Mouse (Mus musculus): Measurements from ENCODE around the gene C77080. TPM values are rescaled to one million over a fixed set of nuclear protein-coding genes. Genes with fewer than 3 reads are reported as not detected.

C77080 gene
- total RNA-seq (2022) = 1 to 10 TPM; 2.8 to 4.0 (median 3.2) TPM

- no peak for DNase-seq (ENCODE audit: low spot score)
Observed at GRCm38 (mm10) chr4:129261196-129261595, at the start of gene C77080. Gene C77080 (minus strand): TSS chr4:129261404.

DNA sequence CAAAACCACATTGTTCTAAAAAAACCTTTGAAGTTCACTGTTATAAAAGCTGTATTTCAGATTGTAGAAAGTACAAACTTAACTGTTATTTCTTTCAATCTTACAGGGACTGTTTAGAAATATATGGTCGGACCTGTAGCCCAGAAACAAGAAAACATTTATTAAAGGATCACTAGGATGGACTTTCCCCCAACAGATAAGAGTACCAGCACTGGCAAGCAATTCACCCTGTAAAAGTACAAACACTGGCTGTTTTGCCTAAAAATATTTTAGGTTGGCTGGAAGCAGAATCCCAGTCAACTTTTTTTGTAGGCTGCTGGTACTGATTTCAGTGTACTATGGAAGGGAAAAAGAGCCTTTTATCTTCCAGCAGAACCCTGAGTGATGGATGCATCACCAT, 46.7 kb upstream of the C77080 start:
- no peak for DNase-seq (ENCODE audit: low spot score)

DNA sequence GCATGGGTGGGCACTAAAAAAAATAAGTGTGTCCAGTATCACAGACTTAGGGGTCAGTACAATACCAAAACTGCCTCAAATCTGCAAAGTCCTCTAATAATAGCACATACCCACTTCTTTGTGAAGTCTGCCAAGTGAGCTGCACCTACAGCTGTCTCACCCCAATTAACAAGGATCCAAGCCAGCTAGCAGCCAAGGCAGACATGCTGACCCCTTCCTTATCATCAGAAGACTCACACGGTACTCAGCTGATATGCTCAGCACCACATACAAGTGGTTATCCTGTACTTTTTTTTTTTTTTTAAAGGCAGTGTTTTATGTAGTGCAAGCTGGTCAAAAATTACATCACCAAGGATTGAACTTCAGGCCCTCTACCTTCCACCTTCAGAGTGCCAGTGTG, 43.1 kb upstream of the C77080 start:
- no peak for DNase-seq (ENCODE audit: low spot score)

DNA sequence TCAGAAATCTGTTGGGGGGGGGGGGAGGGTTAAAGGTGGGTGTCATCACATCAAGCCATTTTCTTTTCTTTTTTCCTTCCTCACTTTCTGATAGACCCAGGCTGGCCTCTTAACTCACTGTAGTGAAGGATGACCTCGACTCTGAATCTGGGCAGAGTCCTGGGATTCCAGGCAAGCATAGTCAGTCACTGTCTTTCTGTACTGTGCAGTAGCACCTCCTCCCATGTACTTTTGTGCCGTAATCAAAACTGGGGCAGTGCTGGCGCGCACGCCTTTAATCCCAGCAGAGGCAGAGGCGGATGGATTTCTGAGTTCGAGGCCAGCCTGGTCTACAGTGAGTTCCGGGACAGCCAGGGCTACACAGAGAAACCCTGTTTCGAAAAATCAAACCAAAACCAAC, 42.6 kb upstream of the C77080 start:
- DNase-seq (ENCODE audit: low spot score) = no peak

DNA sequence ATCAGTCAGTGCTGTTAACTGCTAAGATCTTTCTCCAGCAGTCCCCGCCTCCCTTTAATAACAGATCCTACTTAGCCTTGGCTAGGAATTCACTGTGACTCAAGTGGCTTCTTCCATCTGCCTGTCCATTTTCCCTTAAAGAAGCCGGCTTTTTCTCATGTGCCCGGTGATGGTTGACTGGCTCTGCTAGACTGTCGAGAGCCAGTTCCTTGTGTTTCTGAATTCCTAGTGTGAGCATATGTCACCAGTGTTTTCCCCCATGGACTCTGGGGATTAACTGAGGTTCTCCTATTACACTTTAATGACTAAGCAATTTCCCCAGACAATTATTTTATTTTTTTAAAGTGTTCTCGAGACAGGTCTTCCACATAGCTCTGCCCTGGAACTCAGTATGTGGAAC, 42.2 kb upstream of the C77080 start:
- no peak for DNase-seq (ENCODE audit: low spot score)

- DNase-seq (ENCODE audit: low spot score) = no peak
Observed at GRCm38 (mm10) chr4:129299121-129299520, 37.9 kb upstream of the C77080 start.

- DNase-seq (ENCODE audit: low spot score) = no peak
Observed at GRCm38 (mm10) chr4:129297724-129298123, 36.5 kb upstream of the C77080 start.

DNA sequence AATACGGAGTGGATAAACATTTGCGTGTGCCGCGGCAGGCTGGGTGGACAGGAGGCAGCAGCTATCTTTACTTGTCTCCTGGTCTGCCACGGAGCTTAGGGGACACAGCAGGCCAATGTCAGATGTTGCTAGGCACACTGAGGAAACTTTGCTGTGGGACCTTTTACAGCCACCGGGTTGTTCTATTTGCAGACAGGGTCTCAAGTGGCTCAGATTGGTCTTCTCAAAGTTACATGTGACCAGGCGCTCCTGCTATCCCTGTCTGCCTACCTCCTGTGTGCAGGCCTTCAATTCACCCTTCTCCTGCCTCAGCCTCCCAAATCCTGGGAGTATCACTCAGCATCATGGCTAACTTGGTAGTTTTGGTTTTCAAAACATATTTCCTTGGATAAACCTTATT, 34.9 kb upstream of the C77080 start:
- no peak for DNase-seq (ENCODE audit: low spot score)

DNA sequence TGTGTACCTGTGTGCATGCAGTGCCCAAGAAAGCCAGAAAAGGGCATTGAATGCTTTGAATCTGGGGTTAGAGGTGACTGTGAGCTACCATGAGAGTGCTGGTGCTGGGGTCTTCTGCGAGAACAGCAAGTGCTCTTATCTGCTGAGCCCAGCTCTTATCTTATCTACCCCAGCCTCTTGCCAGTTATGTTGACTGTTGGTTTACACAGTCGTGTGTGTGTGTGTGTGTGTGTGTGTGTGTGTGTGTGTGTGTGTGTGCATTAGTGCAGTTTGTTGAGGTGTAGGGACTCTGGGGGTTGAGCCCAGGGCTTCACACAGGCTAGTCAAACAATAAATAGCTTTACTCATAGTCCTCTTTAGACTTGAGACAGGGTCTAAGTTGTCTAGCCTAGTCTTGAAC, 34.0 kb upstream of the C77080 start:
- DNase-seq (ENCODE audit: low spot score) = no peak

DNA sequence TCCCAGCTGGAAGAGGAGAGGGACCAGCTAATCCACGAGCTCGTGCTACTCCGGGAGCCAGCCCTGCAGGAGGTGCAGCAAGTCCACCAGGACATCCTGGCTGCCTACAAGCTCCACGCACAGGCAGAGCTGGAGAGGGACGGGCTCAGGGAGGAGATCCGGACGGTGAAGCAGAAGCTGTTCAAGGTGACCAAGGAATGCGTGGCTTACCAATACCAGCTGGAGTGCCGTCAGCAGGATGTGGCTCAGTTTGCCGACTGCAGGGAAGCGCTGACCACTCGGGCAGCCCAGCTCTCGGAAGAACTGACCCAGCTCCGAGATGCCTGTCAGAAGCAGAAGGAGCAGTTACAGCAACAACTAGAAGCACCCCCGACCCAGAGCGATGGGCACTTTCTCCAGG, 32.5 kb upstream of the C77080 start:
- no peak for DNase-seq (ENCODE audit: low spot score)

- DNase-seq (ENCODE audit: low spot score) = no peak
Observed at GRCm38 (mm10) chr4:129292831-129293230, 31.6 kb upstream of the C77080 start.

- no peak for DNase-seq (ENCODE audit: low spot score)
Observed at GRCm38 (mm10) chr4:129289671-129290070, 28.5 kb upstream of the C77080 start.

DNA sequence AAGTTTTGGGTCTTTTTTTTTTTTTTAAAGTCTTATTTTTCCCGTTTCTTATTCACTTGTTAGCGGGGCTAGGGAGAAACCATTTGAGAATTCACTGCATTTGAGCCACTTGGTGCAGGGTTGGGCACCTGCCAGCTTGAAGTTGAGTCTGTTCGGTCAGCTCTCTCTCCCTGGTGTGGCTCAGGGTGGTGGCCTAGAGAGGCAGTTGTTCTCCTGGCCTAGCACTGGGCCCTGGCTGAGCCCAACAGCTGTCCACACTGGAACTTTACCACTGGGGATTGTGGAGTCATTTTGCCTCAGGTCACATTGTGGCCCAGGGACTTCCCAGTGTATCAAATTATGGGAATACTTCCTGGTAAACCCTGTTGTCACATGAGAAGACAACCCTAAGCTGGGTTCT, 26.9 kb upstream of the C77080 start:
- no peak for DNase-seq (ENCODE audit: low spot score)

- no peak for DNase-seq (ENCODE audit: low spot score)
Observed at GRCm38 (mm10) chr4:129287472-129287981, 26.3 kb upstream of the C77080 start, which contains the start of gene Sync. Gene Sync (plus strand): TSS chr4:129287617.

DNA sequence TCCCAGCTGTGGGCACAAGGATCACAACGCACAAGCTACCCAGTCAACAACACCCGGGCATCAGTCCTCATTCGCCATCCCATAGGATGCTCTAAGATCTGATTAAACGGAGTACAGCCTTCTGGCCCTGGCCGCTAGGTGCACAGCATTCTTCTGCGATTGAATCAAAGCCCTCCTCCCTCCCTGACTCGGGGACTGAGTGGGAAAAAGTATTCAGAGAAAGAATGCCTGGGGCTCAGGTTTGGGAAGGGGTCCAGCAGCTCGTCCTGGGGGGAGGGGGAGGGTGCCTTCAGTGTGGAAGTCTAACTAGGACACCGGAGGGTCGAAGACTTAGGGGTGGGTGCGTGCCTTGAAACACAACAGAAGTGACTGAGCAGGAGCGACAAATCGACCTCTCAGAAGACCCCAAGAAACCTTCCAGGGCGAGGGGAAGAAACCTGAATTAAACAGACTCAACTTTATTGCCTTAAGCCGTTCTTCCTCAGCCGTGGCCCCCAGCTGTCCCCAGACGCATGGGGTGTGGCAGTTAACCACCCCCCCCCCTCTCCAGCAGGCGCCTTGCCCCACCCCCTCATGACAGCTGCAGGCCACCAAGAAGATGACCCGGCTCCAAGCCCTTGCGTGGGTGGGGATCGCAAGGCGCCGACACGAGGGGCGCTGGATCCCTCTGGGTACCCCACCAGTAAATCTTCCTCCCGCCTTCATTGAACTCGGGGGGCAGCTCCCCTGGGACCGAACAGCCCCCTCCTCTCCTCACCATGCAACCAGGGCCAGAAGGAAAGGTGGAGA, 25.7 kb upstream of the C77080 start:
- no peak for DNase-seq (ENCODE audit: low spot score)

GRCm38 (mm10) chr4:129286001-129286682, 24.9 kb upstream of the C77080 start:
- no peak for DNase-seq (ENCODE audit: low spot score)

DNA sequence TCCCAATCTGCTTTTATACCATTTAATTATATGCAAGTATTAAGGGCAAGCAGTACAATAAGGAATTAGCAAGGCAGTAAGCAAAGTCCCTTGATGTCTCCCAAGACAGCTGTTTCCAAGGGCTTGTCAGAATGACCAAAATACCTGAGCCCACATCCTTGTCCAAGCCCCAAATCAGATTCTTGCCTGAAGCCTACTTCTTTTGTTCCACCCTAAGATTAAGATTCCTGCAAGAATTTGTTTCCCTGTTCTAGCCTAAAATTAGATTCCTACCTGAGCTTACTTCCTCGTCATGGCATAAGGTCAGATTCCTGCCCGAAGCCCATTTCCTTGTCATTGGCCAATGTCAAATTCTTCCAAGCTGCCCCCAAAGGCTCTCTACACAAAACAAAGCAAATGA, 23.5 kb upstream of the C77080 start:
- DNase-seq (ENCODE audit: low spot score) = no peak

DNA sequence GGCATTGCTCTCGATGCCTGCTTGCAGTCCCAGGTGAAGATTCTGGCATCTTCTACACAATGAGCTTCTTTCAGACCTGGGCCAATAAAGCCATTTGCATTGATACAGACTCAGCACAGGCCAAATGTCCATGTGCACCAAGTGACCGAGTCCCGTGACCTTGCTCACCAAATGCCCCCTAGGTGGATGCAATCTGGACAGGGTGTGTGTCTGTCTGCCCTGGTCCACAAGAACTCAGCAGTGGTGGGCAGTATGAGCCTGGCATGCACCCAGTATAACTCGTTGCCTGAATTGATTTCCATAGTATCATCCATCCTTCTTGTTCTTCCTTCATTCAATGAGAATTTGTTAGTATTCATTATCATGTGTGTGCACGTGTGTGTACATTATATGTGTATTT, 22.0 kb upstream of the C77080 start:
- DNase-seq (ENCODE audit: low spot score) = no peak

DNA sequence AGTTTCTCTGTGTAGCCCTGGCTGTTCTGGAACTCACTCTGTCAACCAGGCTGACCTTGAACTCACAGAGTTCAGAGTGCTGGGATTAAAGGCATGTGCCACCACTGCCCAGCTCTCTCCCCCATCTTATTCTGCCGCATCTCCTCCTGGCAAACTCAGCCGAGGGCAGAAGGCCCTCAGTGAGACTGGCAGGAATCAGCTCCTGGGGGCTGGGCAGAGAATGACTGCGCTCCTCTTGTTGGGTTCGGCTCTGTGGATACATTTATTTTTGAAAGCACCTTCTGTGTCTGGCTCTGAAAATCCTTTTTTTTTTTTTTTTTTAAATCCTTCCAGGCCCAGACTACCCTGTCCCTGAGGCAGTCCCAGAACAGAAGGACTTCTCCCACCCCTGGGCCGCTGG, 21.6 kb upstream of the C77080 start:
- no peak for DNase-seq (ENCODE audit: low spot score)

GRCm38 (mm10) chr4:129276453-129276865, 15.3 kb upstream of the C77080 start:
- DNase-seq (ENCODE audit: low spot score) = peak; percentile 97

GRCm38 (mm10) chr4:129272756-129273046, 11.5 kb upstream of the C77080 start:
- no peak for DNase-seq (ENCODE audit: low spot score)

DNA sequence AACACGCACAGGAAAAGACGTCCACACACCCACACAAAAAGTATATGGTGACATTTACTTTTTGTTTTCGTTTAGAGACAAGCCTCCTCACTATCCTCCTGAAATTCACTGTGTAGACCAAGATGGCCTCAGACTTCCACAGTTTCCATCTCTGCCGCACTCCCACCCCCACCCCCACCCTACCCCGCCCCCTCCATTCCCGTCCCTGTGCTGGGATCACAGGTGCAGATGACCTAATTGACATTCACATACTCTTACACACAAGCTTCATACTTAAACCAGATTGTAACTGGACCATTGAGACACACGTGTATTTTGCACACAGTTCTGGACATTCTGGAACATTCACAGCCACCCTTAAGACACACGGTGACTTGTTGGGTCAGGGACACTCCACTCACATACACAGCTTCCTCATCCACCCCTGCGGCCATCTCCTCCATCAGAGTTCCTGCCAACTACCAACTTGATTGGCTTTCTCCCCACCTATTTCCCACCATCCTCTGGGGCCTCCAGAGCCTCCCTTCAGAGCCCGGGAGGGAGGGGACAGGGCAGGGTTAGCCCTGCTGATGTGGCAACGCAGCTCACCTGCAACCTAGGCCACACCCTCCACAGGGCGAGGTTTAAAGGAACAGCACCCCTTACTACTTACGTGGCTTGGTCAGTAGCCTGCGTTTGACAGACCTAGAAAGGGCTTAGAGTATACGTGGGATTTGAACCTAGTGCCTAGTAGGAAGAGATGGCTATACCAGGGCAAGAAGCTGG, 11.0 kb upstream of the C77080 start:
- no peak for DNase-seq (ENCODE audit: low spot score)

GRCm38 (mm10) chr4:129268698-129269097, 7.5 kb upstream of the C77080 start:
- DNase-seq (ENCODE audit: low spot score) = no peak
